In genomic region chr7:135704251-135704650, GRCm38 (mm10) we compare ENCODE assay signal across 17 mouse cellular contexts.
"Had no signal": no experiment of that assay in that cellular context is flagged by ENCODE, and none has a peak within 500 bp of the region (broad histone marks: within the 10 kb centered on the region; RNA-seq: fewer than 3 reads in every experiment).

No protein-coding gene starts in this region.

- H3K27me3 ChIP-seq: limb, embryonic 12.5 days; liver, embryonic 13.5 days; midbrain, embryonic 12.5 days; neural tube, embryonic 13.5 days had no signal

- H3K9ac ChIP-seq: limb, embryonic 12.5 days; liver, embryonic 13.5 days; lung, embryonic 14.5 days; midbrain, embryonic 12.5 days; neural tube, embryonic 13.5 days had no signal

- H3K9me3 ChIP-seq: limb, embryonic 12.5 days; liver, embryonic 13.5 days; midbrain, embryonic 12.5 days; neural tube, embryonic 13.5 days had no signal

- H3K4me2 ChIP-seq: limb, embryonic 12.5 days; liver, embryonic 13.5 days; lung, embryonic 14.5 days; midbrain, embryonic 12.5 days; neural tube, embryonic 13.5 days had no signal

- H3K4me3 ChIP-seq: limb, embryonic 12.5 days; liver, embryonic 13.5 days; midbrain, embryonic 12.5 days; neural tube, embryonic 13.5 days had no signal

- DNase-seq: kidney, adult 11 months; kidney, adult 9 months; kidney, postnatal 4 days; layer of hippocampus, adult 9-11 months; layer of hippocampus, postnatal 36 days; liver, embryonic 13.5 days; lung, embryonic 14.5 days; retina, postnatal 1 day; right cerebral cortex, postnatal 4 days; spleen, adult 18-20 months; thymus, adult 18-20 months; thymus, postnatal 14 days had no signal

- ATAC-seq: midbrain, embryonic 16.5 days had no signal

- H3K27ac ChIP-seq: kidney, postnatal 0 days; limb, embryonic 12.5 days; liver, embryonic 13.5 days; midbrain, embryonic 12.5 days; neural tube, embryonic 13.5 days had no signal

- H3K4me1 ChIP-seq: limb, embryonic 12.5 days; midbrain, embryonic 12.5 days; neural tube, embryonic 13.5 days had no signal
